Mouse (Mus musculus) gastrocnemius, adult 8-10 months (tissue): ENCODE results near the gene Ier5. TPM values are rescaled to one million over a fixed set of nuclear protein-coding genes. Genes with fewer than 3 reads are reported as not detected.

Experiments
- DNase-seq, 2 experiments: peaks; one replicate each; pipeline ENCODE4 v3.0.0; 2022; ENCODE audit warnings: low spot score in 2 of 2
- total RNA-seq, 4 experiments: library from RNA; stranded (reverse); gene quantifications; 2 replicates each; pipeline ENCODE4 v1.2.4; 2022

Gene Ier5
- total RNA-seq: 1 to 10 TPM; 4.7 to 9.9 (median 6.4) TPM

- peak; percentile 89 to 92 for DNase-seq
Measured at GRCm38 (mm10) chr1:155099280-155099848, at the start of gene Ier5. Ier5 (minus strand) TSS chr1:155099636.

GRCm38 (mm10) chr1:155147228-155147627, 47.8 kb upstream of the Ier5 start:
- no peak for DNase-seq

- DNase-seq: peak; percentile 19 to 42
Measured at GRCm38 (mm10) chr1:155146572-155146980, 47.1 kb upstream of the Ier5 start, which contains the start of gene Mr1. Mr1 (minus strand) TSS chr1:155146814.

- DNase-seq: no peak
Measured at GRCm38 (mm10) chr1:155145620-155146019, 46.2 kb upstream of the Ier5 start.

GRCm38 (mm10) chr1:155140076-155140475, 40.6 kb upstream of the Ier5 start:
- DNase-seq: peak; percentile 28 to 35

- peak; percentile 29 to 61 for DNase-seq
Measured at GRCm38 (mm10) chr1:155138795-155139194, 39.4 kb upstream of the Ier5 start.

- no peak for DNase-seq
Measured at GRCm38 (mm10) chr1:155134866-155135265, 35.4 kb upstream of the Ier5 start.

GRCm38 (mm10) chr1:155127429-155127934, 28.0 kb upstream of the Ier5 start:
- no peak for DNase-seq

GRCm38 (mm10) chr1:155126716-155127115, 27.3 kb upstream of the Ier5 start:
- DNase-seq: no peak

GRCm38 (mm10) chr1:155124397-155124796, 25.0 kb upstream of the Ier5 start:
- peak in 1 of 2 experiments; percentile 33 for DNase-seq

- DNase-seq: peak; percentile 84 to 90
Measured at GRCm38 (mm10) chr1:155121977-155122939, 22.8 kb upstream of the Ier5 start.

GRCm38 (mm10) chr1:155119719-155120118, 20.3 kb upstream of the Ier5 start:
- DNase-seq: no peak

- no peak for DNase-seq
Measured at GRCm38 (mm10) chr1:155113946-155114345, 14.5 kb upstream of the Ier5 start.

GRCm38 (mm10) chr1:155112875-155113274, 13.4 kb upstream of the Ier5 start:
- no peak for DNase-seq

- DNase-seq: no peak
Measured at GRCm38 (mm10) chr1:155112118-155112517, 12.7 kb upstream of the Ier5 start.

GRCm38 (mm10) chr1:155111491-155111890, 12.1 kb upstream of the Ier5 start:
- no peak for DNase-seq

GRCm38 (mm10) chr1:155109387-155110350, 10.2 kb upstream of the Ier5 start:
- no peak for DNase-seq

- no peak for DNase-seq
Measured at GRCm38 (mm10) chr1:155108412-155108811, 9.0 kb upstream of the Ier5 start.

- DNase-seq: no peak
Measured at GRCm38 (mm10) chr1:155107843-155108242, 8.4 kb upstream of the Ier5 start.

GRCm38 (mm10) chr1:155106310-155106709, 6.9 kb upstream of the Ier5 start:
- no peak for DNase-seq

GRCm38 (mm10) chr1:155103991-155104390, 4.6 kb upstream of the Ier5 start:
- no peak for DNase-seq
